Mouse (Mus musculus) mature B cell (primary cell): ENCODE results near the gene Akap7.

Experiments
- in situ Hi-C: fragments of 300-500 bp; cut with MboI; formaldehyde crosslinking; loops from 2 replicates; pipeline ENCODE4 v1.14.3; 2019

Akap7 gene

GRCm38 (mm10) chr10:25133581-25133980 is 174.1 kb downstream of the Akap7 start:
- in situ Hi-C loops: no loop called here

- in situ Hi-C loops: no loop called here
Observed at GRCm38 (mm10) chr10:25128455-25128863, 179.2 kb downstream of the Akap7 start.

- in situ Hi-C loops: no loop called here
Observed at GRCm38 (mm10) chr10:25126035-25126434, 181.6 kb downstream of the Akap7 start.

- in situ Hi-C loops: no loop called here
Observed at GRCm38 (mm10) chr10:25120871-25121554, 186.7 kb downstream of the Akap7 start.
